Mouse (Mus musculus) CH12.LX (cell line): ENCODE results near the gene Otop3.

Experiments
- CTCF ChIP-seq, 2 experiments: IDR thresholded peaks in 1 of 2; conservative IDR thresholded peaks in 1 of 2; 2 replicates each; pipeline ENCODE4 v1.5.1; 2011 to 2012; ENCODE audit warnings: low read depth in 2 of 2, low read length in 2 of 2, improper control_type of control experiment in 1 of 2, inconsistent platforms in 1 of 2, mild to moderate bottlenecking in 1 of 2, moderate library complexity in 1 of 2
- MXI1 ChIP-seq: IDR thresholded peaks from 2 replicates; pipeline ENCODE4 v1.6.1; 2011; ENCODE audit warnings: mild to moderate bottlenecking, low read depth, low read length, improper control_type of control experiment

GRCm38 (mm10) chr11:115335223-115335622 is 692 bp downstream of the Otop3 start:
- TF ChIP-seq CTCF (conservative IDR thresholded peaks at IDR 0.05 in 1 of 2, IDR thresholded peaks at IDR 0.05 in 1 of 2; ENCODE audit: low read depth in 2 of 2, low read length in 2 of 2): no peak
- TF ChIP-seq MXI1: no peak
